Mouse (Mus musculus) layer of hippocampus, adult 9-10 months (tissue): ENCODE measurements around the gene Cartpt.
"Not testable (repeated sequence)": the region's sequence is repeated elsewhere in the genome, so short reads cannot be mapped to it uniquely, and the experiment has no call there.

Experiments
- DNase-seq: peaks from one replicate; pipeline ENCODE4 v3.0.0; 2022; ENCODE audit warnings: low spot score

The Cartpt gene

GRCm38 (mm10) chr13:99855229-99855628 is 45.7 kb downstream of the Cartpt start:
- DNase-seq = no peak

GRCm38 (mm10) chr13:99853131-99853530 is 47.8 kb downstream of the Cartpt start:
- DNase-seq = no peak

GRCm38 (mm10) chr13:99852416-99852815 is 48.5 kb downstream of the Cartpt start:
- DNase-seq = not testable (repeated sequence)

- DNase-seq = no peak
Observed at GRCm38 (mm10) chr13:99851026-99851425, 49.9 kb downstream of the Cartpt start.

GRCm38 (mm10) chr13:99849597-99849996 is 51.3 kb downstream of the Cartpt start:
- no peak for DNase-seq
